Mouse (Mus musculus) forebrain, embryonic 11.5 days (tissue): ENCODE measurements around the gene Pink1. TPM values are rescaled to one million over a fixed set of nuclear protein-coding genes. Genes with fewer than 3 reads are reported as not detected.
A peak's percentile ranks its signal among the peaks of the same experiment; 100 is the strongest.

Experiments used
- ATAC-seq: fragments of 200-750 bp; cut with Nextera tagmentation; replicated peaks from 2 replicates; pipeline ENCODE4 v1.8.0; 2017; ENCODE audit warnings: moderate TSS enrichment; ENCODE audit not compliant: low FRiP score
- DNase-seq: peaks from one replicate; pipeline ENCODE4 v3.0.0-alpha.2; 2017; ENCODE audit warnings: low spot score
- H3K27ac ChIP-seq: fragments of 300-500 bp; sonication (generic); 2 replicates; pipeline ENCODE4 v1.5.1; 2014; ENCODE audit warnings: low read depth, low read length
- H3K27me3 ChIP-seq: fragments of 300-500 bp; sonication (generic); 2 replicates; pipeline ENCODE4 v1.6.1; 2014; ENCODE audit warnings: mild to moderate bottlenecking, low read length, mixed read lengths; ENCODE audit not compliant: control insufficient read depth, insufficient read depth
- H3K36me3 ChIP-seq: fragments of 300-500 bp; sonication (generic); 2 replicates; pipeline ENCODE4 v1.6.1; 2014; ENCODE audit warnings: mild to moderate bottlenecking, low read length, moderate library complexity, mixed read lengths; ENCODE audit not compliant: control insufficient read depth, insufficient read depth
- H3K4me1 ChIP-seq: fragments of 300-500 bp; sonication (generic); replicated peaks from 2 replicates; pipeline ENCODE4 v1.6.1; 2014; ENCODE audit warnings: low read length, mixed read lengths; ENCODE audit not compliant: control insufficient read depth, insufficient read depth
- H3K4me2 ChIP-seq: fragments of 300-500 bp; sonication (generic); 2 replicates; pipeline ENCODE4 v1.6.1; 2014; ENCODE audit warnings: low read depth, mild to moderate bottlenecking, low read length, moderate library complexity, mixed read lengths; ENCODE audit not compliant: severe bottlenecking
- H3K4me3 ChIP-seq: fragments of 300-500 bp; sonication (generic); 2 replicates; pipeline ENCODE4 v1.5.1; 2014; ENCODE audit warnings: low read depth, low read length
- H3K9ac ChIP-seq: fragments of 300-500 bp; sonication (generic); 2 replicates; pipeline ENCODE4 v1.6.1; 2014; ENCODE audit warnings: low read length
- H3K9me3 ChIP-seq: fragments of 300-500 bp; sonication (generic); 2 replicates; pipeline ENCODE4 v1.6.1; 2016; ENCODE audit warnings: low read length, mixed read lengths; ENCODE audit not compliant: control insufficient read depth
- WGBS: fragments of 180-500 bp; shearing (Covaris S2); extraction: QIAGEN DNeasy Blood & Tissue Kit; methylation state at CpG from one replicate; pipeline ENCODE4 v1.1.7; 2014; 5-methylcytosine and 5-hydroxymethylcytosine counted together
- polyA plus RNA-seq: library from polyadenylated mRNA; unstranded; fragments of >200 nt; fragmentation: Nextera tagmentation; extraction: Ambion mirVana; gene quantifications from 2 replicates; pipeline ENCODE4 v1.2.1, GENCODE M21; 2014

The Pink1 gene
- 19.4 and 21.5 TPM in 2 replicates for polyA plus RNA-seq

- Histone ChIP-seq H3K9ac (peak within 1 kb of the TSS; percentile 84), H3K9me3 (no peaks in the 10 kb centered on the region), H3K36me3 (no peaks in the 10 kb centered on the region), H3K4me2 (peak within 1 kb of the TSS; percentile 78), H3K27me3 (no peaks in the 10 kb centered on the region; the same call in 1 of the 2 replicates), H3K4me1 (peaks cover 9% of the 10 kb centered on the region; the same call in 1 of the 2 replicates), H3K27ac (peak within 1 kb of the TSS; percentile 90), H3K4me3 (peak within 1 kb of the TSS; percentile 82)
- WGBS, result 3% methylated on average over 41 of the region's 41 CpGs
- peak; percentile 82 for ATAC-seq
- DNase-seq, result peak; percentile 94
These were observed at the start of gene Pink1 for GRCm38 (mm10) chr4:138326077-138326695. Gene Pink1 (minus strand): TSS chr4:138326307.

- H3K9ac ChIP-seq, result no peak overlapping the region
- H3K4me1 ChIP-seq, result no peaks in the 10 kb centered on the region; the same call in 1 of the 2 replicates
- no peaks in the 10 kb centered on the region for H3K36me3 ChIP-seq
- WGBS, result 82% methylated on average over 3 of the region's 3 CpGs
- no peak overlapping the region for H3K4me3 ChIP-seq
- ATAC-seq (no peak), DNase-seq (no peak)
- H3K9me3 ChIP-seq, result no peaks in the 10 kb centered on the region
- H3K27ac ChIP-seq, result no peak overlapping the region
- no peak overlapping the region for H3K4me2 ChIP-seq
- H3K27me3 ChIP-seq, result no peaks in the 10 kb centered on the region
These were observed 49.0 kb upstream of the Pink1 start for GRCm38 (mm10) chr4:138375117-138375516.

- ATAC-seq (no peak), DNase-seq (no peak)
- no peak overlapping the region for H3K9ac ChIP-seq
- 79% methylated on average over 5 of the region's 5 CpGs for WGBS
- H3K4me3 ChIP-seq, result no peak overlapping the region
- no peak overlapping the region for H3K4me2 ChIP-seq
- H3K27me3 ChIP-seq, result no peaks in the 10 kb centered on the region
- no peaks in the 10 kb centered on the region for H3K36me3 ChIP-seq
- H3K9me3 ChIP-seq, result no peaks in the 10 kb centered on the region
- H3K4me1 ChIP-seq, result no peaks in the 10 kb centered on the region; the same call in 1 of the 2 replicates
- no peak overlapping the region for H3K27ac ChIP-seq
These were observed 44.9 kb upstream of the Pink1 start for GRCm38 (mm10) chr4:138370996-138371516.

GRCm38 (mm10) chr4:138368498-138369260 lies 42.6 kb upstream of the Pink1 start:
- H3K4me3 ChIP-seq, result no peak overlapping the region

GRCm38 (mm10) chr4:138367641-138368497 lies 41.8 kb upstream of the Pink1 start, which contains the start of gene Cda:
Gene Cda (minus strand): TSS chr4:138367992.
- Histone ChIP-seq H3K9ac (peak within 1 kb of the TSS; percentile 49), H3K27me3 (no peaks in the 10 kb centered on the region), H3K9me3 (no peaks in the 10 kb centered on the region), H3K4me3 (peak within 1 kb of the TSS; percentile 19), H3K27ac (no peak within 1 kb of the TSS), H3K4me1 (no peaks in the 10 kb centered on the region), H3K4me2 (peak within 1 kb of the TSS; percentile 61), H3K36me3 (no peaks in the 10 kb centered on the region)
- peak; percentile 83 for DNase-seq
- peak; percentile 61 for ATAC-seq
- WGBS, result 14% methylated on average over 32 of the region's 34 CpGs

More at GRCm38 (mm10) chr4:138368498-138369260, 42.6 kb upstream of the Pink1 start:
- ATAC-seq, result no peak
- H3K4me1 ChIP-seq, result no peaks in the 10 kb centered on the region; the same call in 1 of the 2 replicates
- H3K9me3 ChIP-seq, result no peaks in the 10 kb centered on the region
- no peaks in the 10 kb centered on the region for H3K27me3 ChIP-seq
- H3K36me3 ChIP-seq, result no peaks in the 10 kb centered on the region
- WGBS, result 88% methylated on average over 12 of the region's 12 CpGs
- no peak overlapping the region for H3K4me2 ChIP-seq
- no peak overlapping the region for H3K27ac ChIP-seq
- H3K9ac ChIP-seq, result no peak overlapping the region
- no peak for DNase-seq

- no peaks in the 10 kb centered on the region for H3K9me3 ChIP-seq
- H3K27ac ChIP-seq, result no peak overlapping the region
- H3K36me3 ChIP-seq, result no peaks in the 10 kb centered on the region
- no peak overlapping the region for H3K9ac ChIP-seq
- DNase-seq (no peak), ATAC-seq (no peak)
- 63% methylated on average over 2 of the region's 2 CpGs for WGBS
- H3K27me3 ChIP-seq, result no peaks in the 10 kb centered on the region
- H3K4me1 ChIP-seq, result 0 out of 2 replicates have a peak, but pooled peaks cover 2% of the 10 kb centered on the region
- no peak overlapping the region for H3K4me2 ChIP-seq
- H3K4me3 ChIP-seq, result no peak overlapping the region
These were observed 40.5 kb upstream of the Pink1 start for GRCm38 (mm10) chr4:138366561-138366960.

- WGBS, result 67% methylated on average over 5 of the region's 5 CpGs
- ATAC-seq, result no peak
These were observed 37.4 kb upstream of the Pink1 start for GRCm38 (mm10) chr4:138363511-138363910.

GRCm38 (mm10) chr4:138362883-138363282 lies 36.8 kb upstream of the Pink1 start:
- ATAC-seq, result no peak
- Histone ChIP-seq H3K9ac (no peak overlapping the region), H3K36me3 (no peaks in the 10 kb centered on the region), H3K4me2 (no peak overlapping the region), H3K27me3 (no peaks in the 10 kb centered on the region; the same call in 1 of the 2 replicates), H3K27ac (no peak overlapping the region), H3K4me1 (peaks cover 4% of the 10 kb centered on the region; the same call in 1 of the 2 replicates), H3K4me3 (no peak overlapping the region), H3K9me3 (no peaks in the 10 kb centered on the region)
- 84% methylated on average over 7 of the region's 7 CpGs for WGBS
- DNase-seq, result no peak

More at GRCm38 (mm10) chr4:138363511-138363910, 37.4 kb upstream of the Pink1 start:
- H3K4me2 ChIP-seq, result no peak overlapping the region
- H3K27ac ChIP-seq, result no peak overlapping the region
- H3K9me3 ChIP-seq, result no peaks in the 10 kb centered on the region
- no peak overlapping the region for H3K9ac ChIP-seq
- H3K36me3 ChIP-seq, result no peaks in the 10 kb centered on the region
- H3K27me3 ChIP-seq, result no peaks in the 10 kb centered on the region; the same call in 1 of the 2 replicates
- DNase-seq, result no peak
- H3K4me1 ChIP-seq, result peaks cover 4% of the 10 kb centered on the region; the same call in 1 of the 2 replicates
- H3K4me3 ChIP-seq, result no peak overlapping the region
